30 mouse cellular contexts compared by ENCODE assay signal in the genomic region with DNA sequence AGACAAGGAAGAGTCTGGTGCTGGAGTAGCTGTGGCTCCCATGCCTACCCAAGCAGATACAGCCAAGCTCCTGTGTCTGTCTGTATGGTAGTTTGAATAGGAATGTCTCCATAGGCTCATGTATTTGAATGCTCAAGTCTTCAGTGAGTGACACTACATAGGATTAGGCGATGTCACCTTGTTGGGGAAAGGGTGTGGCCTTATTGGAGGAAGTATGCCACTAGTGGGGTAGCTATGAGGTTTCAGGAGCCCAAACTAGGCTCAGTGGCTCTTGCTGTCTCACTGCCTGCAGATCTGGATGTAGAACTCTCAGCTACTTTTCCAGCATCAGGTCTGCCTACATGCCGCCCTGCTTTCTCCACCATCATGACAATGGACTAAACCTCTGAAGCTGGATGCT.
"Had no signal": no experiment of that assay in that cellular context is flagged by ENCODE, and none has a peak within 500 bp of the region (broad histone marks: within the 10 kb centered on the region; RNA-seq: fewer than 3 reads in every experiment).

No protein-coding gene starts in this region.

- H3K4me3 ChIP-seq: left cerebral cortex, adult 2 months; limb, embryonic 10.5 days; limb, embryonic 12.5 days; limb, embryonic 13.5 days; limb, embryonic 15.5 days; liver, embryonic 12.5 days; liver, embryonic 13.5 days; liver, embryonic 15.5 days; lung, embryonic 15.5 days; megakaryocyte, embryonic 14.5 days; midbrain, embryonic 10.5 days; midbrain, embryonic 12.5 days; midbrain, embryonic 13.5 days; midbrain, embryonic 15.5 days; myocyte; neural tube, embryonic 12.5 days had no signal

- DNase-seq: left cerebral cortex, postnatal 4 days; liver; liver, embryonic 13.5 days; liver, postnatal 0 days; lung, adult 2 months; lung, embryonic 14.5 days; lung, postnatal 10 days; lung, postnatal 14 days; lung, postnatal 4 days; midbrain, embryonic 14.5 days had no signal

- H3K9ac ChIP-seq: limb, embryonic 12.5 days; limb, embryonic 13.5 days; limb, embryonic 15.5 days; liver, embryonic 12.5 days; liver, embryonic 13.5 days; liver, embryonic 14.5 days; liver, embryonic 15.5 days; liver, postnatal 0 days; lung, embryonic 14.5 days; lung, embryonic 15.5 days; midbrain, embryonic 12.5 days; midbrain, embryonic 13.5 days; midbrain, embryonic 15.5 days; neural tube, embryonic 12.5 days had no signal

- H3K4me1 ChIP-seq: liver, embryonic 12.5 days; liver, embryonic 13.5 days; liver, embryonic 15.5 days; megakaryocyte, embryonic 14.5 days; midbrain, embryonic 12.5 days; midbrain, embryonic 15.5 days; neural tube, embryonic 12.5 days had no signal

- H3K36me3 ChIP-seq: limb, embryonic 10.5 days; limb, embryonic 12.5 days; limb, embryonic 13.5 days; limb, embryonic 15.5 days; liver, embryonic 12.5 days; liver, embryonic 13.5 days; liver, embryonic 15.5 days; lung, embryonic 15.5 days; midbrain, embryonic 10.5 days; midbrain, embryonic 12.5 days; midbrain, embryonic 13.5 days; midbrain, embryonic 15.5 days; neural tube, embryonic 12.5 days had no signal

- H3K4me2 ChIP-seq: limb, embryonic 12.5 days; limb, embryonic 13.5 days; limb, embryonic 15.5 days; liver, embryonic 11.5 days; liver, embryonic 12.5 days; liver, embryonic 13.5 days; liver, embryonic 15.5 days; lung, embryonic 14.5 days; lung, embryonic 15.5 days; midbrain, embryonic 11.5 days; midbrain, embryonic 12.5 days; midbrain, embryonic 13.5 days; midbrain, embryonic 15.5 days; neural tube, embryonic 12.5 days had no signal

- H3K9me3 ChIP-seq: limb, embryonic 10.5 days; limb, embryonic 12.5 days; limb, embryonic 13.5 days; limb, embryonic 15.5 days; liver, embryonic 12.5 days; liver, embryonic 13.5 days; liver, embryonic 15.5 days; lung, embryonic 15.5 days; midbrain, embryonic 10.5 days; midbrain, embryonic 12.5 days; midbrain, embryonic 13.5 days; midbrain, embryonic 15.5 days; neural tube, embryonic 12.5 days had no signal

- H3K27ac ChIP-seq: left cerebral cortex, adult 2 months; limb, embryonic 10.5 days; limb, embryonic 12.5 days; limb, embryonic 13.5 days; limb, embryonic 15.5 days; liver, embryonic 12.5 days; liver, embryonic 13.5 days; liver, embryonic 14.5 days; liver, embryonic 15.5 days; lung, embryonic 15.5 days; macrophage; midbrain, embryonic 10.5 days; midbrain, embryonic 12.5 days; midbrain, embryonic 13.5 days; midbrain, embryonic 15.5 days; neural tube, embryonic 12.5 days had no signal

- ATAC-seq: liver, embryonic 12.5 days; liver, postnatal 0 days; midbrain, embryonic 13.5 days; midbrain, embryonic 15.5 days; midbrain, embryonic 16.5 days had no signal

- H3K27me3 ChIP-seq: limb, embryonic 12.5 days; limb, embryonic 13.5 days; limb, embryonic 15.5 days; liver, embryonic 12.5 days; liver, embryonic 13.5 days; liver, embryonic 15.5 days; lung, embryonic 15.5 days; megakaryocyte, embryonic 14.5 days; midbrain, embryonic 12.5 days; midbrain, embryonic 13.5 days; midbrain, embryonic 15.5 days; neural tube, embryonic 12.5 days had no signal
